Mouse (Mus musculus) kidney, embryonic 14.5 days (tissue): ENCODE results near the gene 4930470P17Rik. TPM values are rescaled to one million over a fixed set of nuclear protein-coding genes. Genes with fewer than 3 reads are reported as not detected.

Experiments
- ATAC-seq: fragments of 200-750 bp; cut with Nextera tagmentation; 2 replicates; pipeline ENCODE4 v1.8.0; 2017; ENCODE audit warnings: moderate number of reproducible peaks, mild to moderate bottlenecking, moderate TSS enrichment, moderate library complexity; ENCODE audit not compliant: low FRiP score, low TSS enrichment
- H3K27ac ChIP-seq: fragments of 300-500 bp; sonication (generic); 2 replicates; pipeline ENCODE4 v1.5.1; 2014; ENCODE audit warnings: low read depth, mild to moderate bottlenecking, low read length, moderate library complexity, mixed read lengths
- H3K27me3 ChIP-seq: fragments of 300-500 bp; sonication (generic); 2 replicates; pipeline ENCODE4 v1.6.1; 2014; ENCODE audit warnings: mild to moderate bottlenecking, low read length; ENCODE audit not compliant: control insufficient read depth, insufficient read depth
- H3K36me3 ChIP-seq: fragments of 300-500 bp; sonication (generic); 2 replicates; pipeline ENCODE4 v1.6.1; 2014; ENCODE audit warnings: low read length, mixed read lengths; ENCODE audit not compliant: control insufficient read depth, insufficient read depth
- H3K4me1 ChIP-seq: fragments of 300-500 bp; sonication (generic); 2 replicates; pipeline ENCODE4 v1.6.1; 2014; ENCODE audit warnings: low read length, mixed read lengths; ENCODE audit not compliant: control insufficient read depth, insufficient read depth
- H3K4me2 ChIP-seq: fragments of 300-500 bp; sonication (generic); replicated peaks from 2 replicates; pipeline ENCODE4 v1.6.1; 2014; ENCODE audit warnings: low read depth, mild to moderate bottlenecking, low read length
- H3K4me3 ChIP-seq: fragments of 300-500 bp; sonication (generic); 2 replicates; pipeline ENCODE4 v1.5.1; 2014; ENCODE audit warnings: mild to moderate bottlenecking, low read length
- H3K9ac ChIP-seq: fragments of 300-500 bp; sonication (generic); 2 replicates; pipeline ENCODE4 v1.6.1; 2014; ENCODE audit warnings: low read depth, mild to moderate bottlenecking, low read length, moderate library complexity
- H3K9me3 ChIP-seq: fragments of 300-500 bp; sonication (generic); 2 replicates; pipeline ENCODE4 v1.6.1; 2016; ENCODE audit warnings: low read length; ENCODE audit not compliant: control insufficient read depth
- WGBS: fragments of 180-500 bp; shearing (Covaris S2); extraction: QIAGEN DNeasy Blood & Tissue Kit; methylation state at CpG from one replicate; pipeline ENCODE4 v1.1.7; 2014; 5-methylcytosine and 5-hydroxymethylcytosine counted together
- polyA plus RNA-seq: library from polyadenylated mRNA; unstranded; fragments of >200 nt; fragmentation: Nextera tagmentation; extraction: Ambion mirVana; gene quantifications from 2 replicates; pipeline ENCODE4 v1.2.1, GENCODE M21; 2014

Gene 4930470P17Rik
- not detected in 2 replicates for polyA plus RNA-seq

GRCm38 (mm10) chr2:170601917-170602316 is at the start of gene 4930470P17Rik:
Gene 4930470P17Rik, minus strand, starts transcription at chr2:170602017.
- no peak within 1 kb of the TSS for H3K27ac ChIP-seq
- 64% methylated on average over 9 of the region's 9 CpGs for WGBS
- no peak for ATAC-seq
- no peaks in the 10 kb centered on the region for H3K9me3 ChIP-seq
- H3K4me3 ChIP-seq = no peak within 1 kb of the TSS
- H3K36me3 ChIP-seq = no peaks in the 10 kb centered on the region
- H3K9ac ChIP-seq = no peak within 1 kb of the TSS
- H3K4me1 ChIP-seq = no peaks in the 10 kb centered on the region
- no peak within 1 kb of the TSS for H3K4me2 ChIP-seq
- no peaks in the 10 kb centered on the region for H3K27me3 ChIP-seq

GRCm38 (mm10) chr2:170651483-170651882 is 49.7 kb upstream of the 4930470P17Rik start:
- 81% methylated on average over 1 of the region's 1 CpGs for WGBS
- Histone ChIP-seq H3K27ac (no peak overlapping the region), H3K4me2 (no peak overlapping the region), H3K27me3 (no peaks in the 10 kb centered on the region), H3K9ac (no peak overlapping the region), H3K4me3 (no peak overlapping the region), H3K4me1 (no peaks in the 10 kb centered on the region), H3K9me3 (no peaks in the 10 kb centered on the region; the same call in 1 of the 2 replicates), H3K36me3 (no peaks in the 10 kb centered on the region)
- ATAC-seq = no peak

DNA sequence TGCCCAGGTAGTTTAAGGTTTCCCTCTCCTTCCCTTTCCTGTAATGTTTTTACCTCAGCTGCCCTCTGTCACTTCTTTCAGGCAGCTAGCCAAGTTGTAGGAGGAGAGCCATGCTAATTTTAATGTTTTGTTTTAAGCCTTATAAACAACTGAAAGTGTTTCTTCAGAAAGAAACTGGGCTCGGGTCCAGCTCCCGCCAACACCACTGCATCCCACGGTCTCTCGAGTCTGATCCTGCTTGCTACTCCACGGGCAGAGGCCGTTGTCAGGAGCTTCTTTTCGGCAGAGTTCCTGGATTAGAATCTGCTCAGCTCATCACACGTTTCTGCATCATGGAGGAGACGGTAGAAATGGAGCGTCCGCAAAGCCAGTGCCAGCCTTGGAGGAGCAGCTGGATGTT is 46.7 kb upstream of the 4930470P17Rik start:
- Histone ChIP-seq H3K4me2 (no peak overlapping the region), H3K9ac (no peak overlapping the region), H3K4me3 (no peak overlapping the region), H3K9me3 (no peaks in the 10 kb centered on the region; the same call in 1 of the 2 replicates), H3K36me3 (no peaks in the 10 kb centered on the region), H3K27ac (no peak overlapping the region), H3K27me3 (no peaks in the 10 kb centered on the region), H3K4me1 (no peaks in the 10 kb centered on the region)
- 66% methylated on average over 11 of the region's 11 CpGs for WGBS
- no peak for ATAC-seq

DNA sequence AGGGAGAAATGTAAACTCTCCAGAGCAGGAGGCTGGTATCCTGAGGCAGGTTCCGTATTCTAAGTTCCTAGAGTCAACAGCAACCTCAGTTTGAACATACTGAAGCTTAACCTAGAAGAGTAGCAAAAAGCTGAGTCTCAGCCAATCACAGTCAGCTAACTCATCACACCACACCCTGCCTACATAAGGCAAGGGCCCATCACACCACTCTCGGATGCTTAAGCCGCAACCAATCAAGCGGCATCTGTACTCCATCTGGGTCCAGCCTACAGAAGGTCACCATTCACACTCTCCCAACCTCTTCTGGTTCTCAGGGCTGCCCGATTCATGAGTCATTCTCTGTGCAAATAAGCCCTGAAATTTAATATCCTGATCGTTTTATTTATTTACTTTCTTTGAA is 44.4 kb upstream of the 4930470P17Rik start:
- Histone ChIP-seq H3K4me3 (no peak overlapping the region), H3K36me3 (no peaks in the 10 kb centered on the region), H3K9me3 (no peaks in the 10 kb centered on the region), H3K4me2 (no peak overlapping the region), H3K27ac (no peak overlapping the region), H3K9ac (no peak overlapping the region), H3K4me1 (no peaks in the 10 kb centered on the region), H3K27me3 (no peaks in the 10 kb centered on the region)
- WGBS = 87% methylated on average over 6 of the region's 6 CpGs
- ATAC-seq = no peak

- ATAC-seq = no peak
- no peak overlapping the region for H3K9ac ChIP-seq
- no peaks in the 10 kb centered on the region for H3K4me1 ChIP-seq
- H3K4me2 ChIP-seq = no peak overlapping the region
- H3K9me3 ChIP-seq = no peaks in the 10 kb centered on the region
- no peak overlapping the region for H3K27ac ChIP-seq
- H3K27me3 ChIP-seq = no peaks in the 10 kb centered on the region
- H3K4me3 ChIP-seq = no peak overlapping the region
- WGBS = 58% methylated on average over 4 of the region's 4 CpGs
- no peaks in the 10 kb centered on the region for H3K36me3 ChIP-seq
These were observed 40.6 kb upstream of the 4930470P17Rik start for GRCm38 (mm10) chr2:170642338-170642806.

DNA sequence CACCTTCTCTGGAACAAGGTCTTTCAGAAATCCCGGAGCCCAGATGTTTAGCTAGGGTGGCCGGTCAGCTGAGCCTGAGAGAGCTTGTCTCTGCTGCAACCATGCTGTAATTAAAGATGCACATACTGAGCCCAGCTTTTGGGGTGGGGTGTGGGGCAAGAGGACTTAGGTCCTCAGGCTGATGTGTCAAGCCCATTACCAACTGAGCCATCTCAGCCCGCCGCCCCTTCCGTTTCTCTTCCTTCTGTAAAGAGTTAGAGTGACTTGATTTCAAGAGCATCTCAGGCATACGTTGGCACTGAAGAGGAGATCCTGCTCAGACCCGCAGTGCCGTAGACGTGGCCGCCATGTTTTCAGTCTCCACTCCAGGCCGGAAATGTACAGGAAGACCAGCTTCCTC is 38.5 kb upstream of the 4930470P17Rik start:
- no peak overlapping the region for H3K4me2 ChIP-seq
- H3K27me3 ChIP-seq = no peaks in the 10 kb centered on the region
- H3K9me3 ChIP-seq = no peaks in the 10 kb centered on the region
- WGBS = 83% methylated on average over 11 of the region's 11 CpGs
- no peak overlapping the region for H3K27ac ChIP-seq
- ATAC-seq = no peak
- no peaks in the 10 kb centered on the region for H3K36me3 ChIP-seq
- no peak overlapping the region for H3K4me3 ChIP-seq
- H3K9ac ChIP-seq = no peak overlapping the region
- no peaks in the 10 kb centered on the region for H3K4me1 ChIP-seq

- Histone ChIP-seq H3K4me1 (no peaks in the 10 kb centered on the region), H3K9ac (no peak overlapping the region), H3K4me2 (no peak overlapping the region), H3K9me3 (no peaks in the 10 kb centered on the region), H3K27me3 (no peaks in the 10 kb centered on the region), H3K36me3 (no peaks in the 10 kb centered on the region), H3K27ac (no peak overlapping the region), H3K4me3 (no peak overlapping the region)
- ATAC-seq = no peak
- 78% methylated on average over 8 of the region's 8 CpGs for WGBS
These were observed 36.9 kb upstream of the 4930470P17Rik start for GRCm38 (mm10) chr2:170638746-170639145.

DNA sequence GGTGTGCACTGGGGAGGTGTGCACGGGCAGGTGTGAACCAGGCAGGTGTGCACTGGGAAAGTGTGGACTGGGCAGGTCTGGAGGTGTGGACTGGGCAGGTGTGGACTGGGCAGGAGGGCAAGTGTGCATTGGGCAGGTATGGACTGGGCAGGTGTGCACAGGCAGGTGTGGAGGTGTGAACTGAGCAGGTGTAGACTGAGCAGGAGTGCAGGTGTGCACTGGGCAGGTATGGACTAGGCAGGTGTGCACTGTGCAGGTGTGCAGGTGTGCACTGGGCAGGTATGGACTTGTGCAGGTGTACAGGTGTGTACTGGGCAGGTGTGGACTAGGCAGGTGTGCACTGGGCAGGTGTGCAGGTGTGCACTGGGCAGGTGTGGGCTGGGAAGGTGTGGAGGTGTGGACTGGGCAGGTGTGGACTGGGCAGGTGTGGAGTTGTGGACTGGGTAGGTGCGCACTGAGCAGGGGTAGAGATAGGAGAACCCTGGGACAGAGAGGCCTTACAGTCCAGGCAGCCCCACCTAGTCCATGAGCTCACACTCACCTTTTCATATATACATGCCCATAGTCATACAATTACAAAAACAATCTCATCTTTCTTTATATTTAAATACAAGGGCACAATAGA is 31.3 kb upstream of the 4930470P17Rik start:
- Histone ChIP-seq H3K4me1 (no peaks in the 10 kb centered on the region), H3K27ac (no peak overlapping the region), H3K9ac (no peak overlapping the region), H3K9me3 (0 out of 2 replicates have a peak, but pooled peaks cover 3% of the 10 kb centered on the region), H3K27me3 (no peaks in the 10 kb centered on the region), H3K4me3 (no peak overlapping the region), H3K36me3 (no peaks in the 10 kb centered on the region), H3K4me2 (no peak overlapping the region)
- ATAC-seq = no peak
- 96% methylated on average over 2 of the region's 2 CpGs for WGBS

- ATAC-seq = no peak
These were observed 30.6 kb upstream of the 4930470P17Rik start for GRCm38 (mm10) chr2:170632386-170632785.

More at GRCm38 (mm10) chr2:170632386-170632785, 30.6 kb upstream of the 4930470P17Rik start:
- Histone ChIP-seq H3K4me3 (no peak overlapping the region), H3K9ac (no peak overlapping the region), H3K9me3 (0 out of 2 replicates have a peak, but pooled peaks cover 3% of the 10 kb centered on the region), H3K27me3 (no peaks in the 10 kb centered on the region), H3K27ac (no peak overlapping the region), H3K4me2 (no peak overlapping the region), H3K4me1 (no peaks in the 10 kb centered on the region), H3K36me3 (no peaks in the 10 kb centered on the region)
